Mouse (Mus musculus) heart, postnatal 0 days (tissue): ENCODE measurements around the gene Fam129a. TPM values are rescaled to one million over a fixed set of nuclear protein-coding genes. Genes with fewer than 3 reads are reported as not detected.

Experiments
- ATAC-seq: fragments of 200-750 bp; cut with Nextera tagmentation; 2 replicates; pipeline ENCODE4 v1.8.0; 2017; ENCODE audit warnings: low read depth, moderate number of reproducible peaks, moderate library complexity; ENCODE audit not compliant: insufficient read depth
- DNase-seq: peaks from one replicate; pipeline ENCODE4 v3.0.0-alpha.2; 2016; ENCODE audit warnings: low spot score
- H3K27ac ChIP-seq: fragments of 300-500 bp; sonication (generic); 2 replicates; pipeline ENCODE4 v1.5.1; 2014; ENCODE audit warnings: low read depth, mild to moderate bottlenecking
- H3K27me3 ChIP-seq: fragments of 300-500 bp; sonication (generic); 2 replicates; pipeline ENCODE4 v1.6.1; 2014; ENCODE audit warnings: low read length, mixed read lengths; ENCODE audit not compliant: control insufficient read depth, insufficient read depth
- H3K36me3 ChIP-seq: fragments of 300-500 bp; sonication (generic); replicated peaks from 2 replicates; pipeline ENCODE4 v1.6.1; 2014; ENCODE audit warnings: low read length, mixed read lengths; ENCODE audit not compliant: control insufficient read depth, insufficient read depth
- H3K4me1 ChIP-seq: fragments of 300-500 bp; sonication (generic); 2 replicates; pipeline ENCODE4 v1.6.1; 2014; ENCODE audit warnings: antibody characterized with exemption; ENCODE audit not compliant: control insufficient read depth, insufficient read depth
- H3K4me2 ChIP-seq: fragments of 300-500 bp; sonication (generic); 2 replicates; pipeline ENCODE4 v1.6.1; 2014; ENCODE audit warnings: low read depth, mild to moderate bottlenecking, low read length, moderate library complexity
- H3K4me3 ChIP-seq: fragments of 300-500 bp; sonication (generic); 2 replicates; pipeline ENCODE4 v1.5.1; 2014; ENCODE audit warnings: low read depth, low read length
- H3K9ac ChIP-seq: fragments of 300-500 bp; sonication (generic); replicated peaks from 2 replicates; pipeline ENCODE4 v1.6.1; 2014; ENCODE audit warnings: low read depth, low read length, mixed read lengths
- H3K9me3 ChIP-seq: fragments of 300-500 bp; sonication (generic); replicated peaks from 2 replicates; pipeline ENCODE4 v1.6.1; 2016; ENCODE audit warnings: low read length; ENCODE audit not compliant: control insufficient read depth
- CTCF ChIP-seq: IDR thresholded peaks from 2 replicates; pipeline ENCODE4 v1.5.1; 2016; ENCODE audit warnings: antibody characterized with exemption, control low read depth, low read depth
- EP300 ChIP-seq: IDR thresholded peaks from 2 replicates; pipeline ENCODE4 v1.6.1; 2016; ENCODE audit warnings: antibody characterized with exemption, low read depth
- WGBS: fragments of 180-500 bp; shearing (Covaris S2); extraction: QIAGEN DNeasy Blood & Tissue Kit; methylation state at CpG from one replicate; pipeline ENCODE4 v1.1.7; 2014; 5-methylcytosine and 5-hydroxymethylcytosine counted together
- polyA plus RNA-seq: library from polyadenylated mRNA; unstranded; fragments of >200 nt; fragmentation: Nextera tagmentation; extraction: Ambion mirVana; gene quantifications from 2 replicates; pipeline ENCODE4 v1.2.1, GENCODE M21; 2015
- total RNA-seq: library from RNA; depleted of rRNA; stranded (reverse); fragments of >200 nt; gene quantifications from 2 replicates; pipeline ENCODE4 v1.2.3, GENCODE M21; 2014; ENCODE audit warnings: low replicate concordance

Gene Fam129a
- total and polyA plus RNA-seq, 2 experiments from 2014 or later, result 14.1 to 64.3 TPM

- H3K4me1 ChIP-seq, result peaks cover 29% of the 10 kb centered on the region
- no peaks in the 10 kb centered on the region for H3K36me3 ChIP-seq
- no peak overlapping the region for H3K4me3 ChIP-seq
- no peak overlapping the region for H3K27ac ChIP-seq
- WGBS, result 95% methylated on average over 4 of the region's 4 CpGs
- no peak for DNase-seq
- H3K9ac ChIP-seq, result no peak overlapping the region
- H3K27me3 ChIP-seq, result no peaks in the 10 kb centered on the region
- H3K4me2 ChIP-seq, result no peak overlapping the region
- ATAC-seq, result no peak
- no peak for TF ChIP-seq EP300
- TF ChIP-seq CTCF, result no peak
- H3K9me3 ChIP-seq, result no peaks in the 10 kb centered on the region
These were observed 109.1 kb downstream of the Fam129a start for GRCm38 (mm10) chr1:151679883-151680613.

GRCm38 (mm10) chr1:151680971-151681370 lies 110.0 kb downstream of the Fam129a start:
- no peaks in the 10 kb centered on the region for H3K9me3 ChIP-seq
- no peak overlapping the region for H3K4me3 ChIP-seq
- no peaks in the 10 kb centered on the region for H3K36me3 ChIP-seq
- H3K27me3 ChIP-seq, result no peaks in the 10 kb centered on the region
- H3K27ac ChIP-seq, result no peak overlapping the region
- H3K4me2 ChIP-seq, result no peak overlapping the region
- H3K4me1 ChIP-seq, result peaks cover 30% of the 10 kb centered on the region
- TF ChIP-seq CTCF (no peak), EP300 (no peak)
- ATAC-seq (no peak), DNase-seq (no peak)
- peak overlapping the region; percentile 23; the same call in 1 of the 2 replicates for H3K9ac ChIP-seq
- WGBS, result 86% methylated on average over 3 of the region's 3 CpGs

- WGBS, result 83% methylated on average over 6 of the region's 6 CpGs
These were observed 111.9 kb downstream of the Fam129a start for GRCm38 (mm10) chr1:151682896-151683295.

GRCm38 (mm10) chr1:151684451-151684892 lies 113.5 kb downstream of the Fam129a start:
- no peak overlapping the region for H3K4me2 ChIP-seq
- H3K4me3 ChIP-seq, result no peak overlapping the region
- H3K9me3 ChIP-seq, result no peaks in the 10 kb centered on the region
- DNase-seq (no peak), ATAC-seq (no peak)
- 68% methylated on average over 7 of the region's 7 CpGs for WGBS
- H3K36me3 ChIP-seq, result no peaks in the 10 kb centered on the region
- no peak for TF ChIP-seq EP300
- TF ChIP-seq CTCF, result no peak
- peaks cover 35% of the 10 kb centered on the region for H3K4me1 ChIP-seq
- peak overlapping the region; percentile 10 for H3K27ac ChIP-seq
- no peak overlapping the region for H3K9ac ChIP-seq
- no peaks in the 10 kb centered on the region for H3K27me3 ChIP-seq

More at GRCm38 (mm10) chr1:151682896-151683295, 111.9 kb downstream of the Fam129a start:
- Histone ChIP-seq H3K27me3 (no peaks in the 10 kb centered on the region), H3K27ac (no peak overlapping the region), H3K4me1 (peaks cover 32% of the 10 kb centered on the region), H3K9ac (no peak overlapping the region), H3K36me3 (no peaks in the 10 kb centered on the region), H3K4me3 (no peak overlapping the region), H3K4me2 (no peak overlapping the region), H3K9me3 (no peaks in the 10 kb centered on the region)
- no peak for TF ChIP-seq EP300
- no peak for TF ChIP-seq CTCF
- DNase-seq, result no peak
- no peak for ATAC-seq

GRCm38 (mm10) chr1:151684978-151685377 lies 114.0 kb downstream of the Fam129a start:
- H3K27ac ChIP-seq, result peak overlapping the region; percentile 10
- TF ChIP-seq EP300 (no peak), CTCF (no peak)
- H3K36me3 ChIP-seq, result no peaks in the 10 kb centered on the region
- DNase-seq (no peak), ATAC-seq (no peak)
- H3K9ac ChIP-seq, result no peak overlapping the region
- WGBS, result 69% methylated on average over 5 of the region's 5 CpGs
- no peak overlapping the region for H3K4me3 ChIP-seq
- H3K4me2 ChIP-seq, result no peak overlapping the region
- no peaks in the 10 kb centered on the region for H3K27me3 ChIP-seq
- peaks cover 37% of the 10 kb centered on the region for H3K4me1 ChIP-seq
- no peaks in the 10 kb centered on the region for H3K9me3 ChIP-seq
